ENCODE assay signal across 23 mouse cellular contexts in genomic region chr4:134293061-134293691, GRCm38 (mm10). TPM values are rescaled to one million over a fixed set of nuclear protein-coding genes. Genes with fewer than 3 reads are reported as not detected.
DNase-seq lines count a peak whose midpoint lies in the region; ATAC-seq lines count a peak whose summit lies in the region.
"Had no signal": no experiment of that assay in that cellular context is flagged by ENCODE, and none has a peak within 500 bp of the region (broad histone marks: within the 10 kb centered on the region; RNA-seq: fewer than 3 reads in every experiment).

No protein-coding gene starts in this region.

- H3K4me1 ChIP-seq in embryonic facial prominence, embryonic 13.5 days, result peaks cover 7% of the 10 kb centered on the region
- H3K4me1 ChIP-seq in embryonic facial prominence, embryonic 10.5 days, result peaks cover 14% of the 10 kb centered on the region
- peaks cover 46% of the 10 kb centered on the region for H3K4me1 ChIP-seq in heart, embryonic 15.5 days (replicated peaks)
- H3K4me1 ChIP-seq in hindbrain, embryonic 12.5 days, result peaks cover 11% of the 10 kb centered on the region

- no peaks in the 10 kb centered on the region for H3K36me3 ChIP-seq in embryonic facial prominence, embryonic 13.5 days
- H3K36me3 ChIP-seq in embryonic facial prominence, embryonic 10.5 days (replicated peaks), result no peaks in the 10 kb centered on the region
- no peaks in the 10 kb centered on the region for H3K36me3 ChIP-seq in heart, embryonic 15.5 days
- H3K36me3 ChIP-seq in hindbrain, embryonic 12.5 days, result no peaks in the 10 kb centered on the region
- H3K36me3 ChIP-seq: liver, embryonic 13.5 days; midbrain, embryonic 13.5 days had no signal

- H3K4me2 ChIP-seq in embryonic facial prominence, embryonic 13.5 days, result no peak overlapping the region
- peak overlapping the region; percentile 54 for H3K4me2 ChIP-seq in heart, embryonic 15.5 days
- no peak overlapping the region for H3K4me2 ChIP-seq in hindbrain, embryonic 12.5 days (replicated peaks)
- H3K4me2 ChIP-seq: liver, embryonic 13.5 days; midbrain, embryonic 13.5 days had no signal

- H3K27ac ChIP-seq in embryonic facial prominence, embryonic 13.5 days, result no peak overlapping the region
- no peak overlapping the region for H3K27ac ChIP-seq in embryonic facial prominence, embryonic 10.5 days (replicated peaks)
- peak overlapping the region; percentile 93 for H3K27ac ChIP-seq in heart, embryonic 15.5 days
- no peak overlapping the region for H3K27ac ChIP-seq in hindbrain, embryonic 12.5 days
- H3K27ac ChIP-seq: hindbrain, postnatal 0 days; liver, embryonic 13.5 days; midbrain, embryonic 13.5 days had no signal

- peaks cover 4% of the 10 kb centered on the region; the same call in 1 of the 2 replicates for H3K9me3 ChIP-seq in embryonic facial prominence, embryonic 13.5 days
- no peaks in the 10 kb centered on the region for H3K9me3 ChIP-seq in embryonic facial prominence, embryonic 10.5 days
- H3K9me3 ChIP-seq in heart, embryonic 15.5 days (replicated peaks), result no peaks in the 10 kb centered on the region
- H3K9me3 ChIP-seq in hindbrain, embryonic 12.5 days (replicated peaks), result no peaks in the 10 kb centered on the region
- H3K9me3 ChIP-seq: liver, embryonic 13.5 days; midbrain, embryonic 13.5 days had no signal

- WGBS in embryonic facial prominence, embryonic 13.5 days, result 75% methylated on average over 18 of the region's 18 CpGs
- 73% methylated on average over 18 of the region's 18 CpGs for WGBS in embryonic facial prominence, embryonic 10.5 days
- 33% methylated on average over 18 of the region's 18 CpGs for WGBS in heart, embryonic 15.5 days
- 72% methylated on average over 18 of the region's 18 CpGs for WGBS in hindbrain, embryonic 12.5 days

- H3K27me3 ChIP-seq in embryonic facial prominence, embryonic 13.5 days, result 0 out of 2 replicates have a peak, but pooled peaks cover 15% of the 10 kb centered on the region
- H3K27me3 ChIP-seq in embryonic facial prominence, embryonic 10.5 days (replicated peaks; ENCODE audit: low read depth, poor library complexity, severe bottlenecking), result peaks cover 11% of the 10 kb centered on the region
- H3K27me3 ChIP-seq in heart, embryonic 15.5 days, result 0 out of 2 replicates have a peak, but pooled peaks cover 5% of the 10 kb centered on the region
- H3K27me3 ChIP-seq in hindbrain, embryonic 12.5 days, result peaks cover 13% of the 10 kb centered on the region

- H3K9ac ChIP-seq in embryonic facial prominence, embryonic 13.5 days, result peak overlapping the region; percentile 46; the same call in 1 of the 2 replicates
- H3K9ac ChIP-seq in heart, embryonic 15.5 days, result peak overlapping the region; percentile 37
- no peak overlapping the region for H3K9ac ChIP-seq in hindbrain, embryonic 12.5 days
- H3K9ac ChIP-seq: liver, embryonic 13.5 days; midbrain, embryonic 13.5 days had no signal

- ATAC-seq in embryonic facial prominence, embryonic 13.5 days (ENCODE audit: insufficient number of reproducible peaks, insufficient read depth, low FRiP score, low TSS enrichment, low read depth), result no peak
- no peak for ATAC-seq in heart, embryonic 15.5 days (replicated peaks; ENCODE audit: insufficient number of reproducible peaks, insufficient read depth, low FRiP score, low read depth)
- no peak for ATAC-seq in hindbrain, embryonic 12.5 days (ENCODE audit: low FRiP score)
- ATAC-seq: hindbrain, postnatal 0 days; midbrain, embryonic 13.5 days had no signal

- no peak overlapping the region for H3K4me3 ChIP-seq in embryonic facial prominence, embryonic 13.5 days
- H3K4me3 ChIP-seq in embryonic facial prominence, embryonic 10.5 days, result no peak overlapping the region
- H3K4me3 ChIP-seq in heart, embryonic 15.5 days, result peak overlapping the region; percentile 33
- H3K4me3 ChIP-seq in hindbrain, embryonic 12.5 days, result no peak overlapping the region
- H3K4me3 ChIP-seq: liver, embryonic 13.5 days; midbrain, embryonic 13.5 days had no signal

- DNase-seq in embryonic facial prominence, embryonic 10.5 days (ENCODE audit: low spot score), result no peak
- DNase-seq in heart, postnatal 4 days, result no peak
- peak; percentile 17 for DNase-seq in thymus, postnatal 0 days (ENCODE audit: low spot score)
- DNase-seq in thymus, adult 18-20 months, result no peak
- DNase-seq in c-Kit-positive CD71-positive TER-119-positive erythroid progenitor cells, embryonic 14.5 days (ENCODE audit: low spot score), result no peak
- DNase-seq: adrenal gland, adult 8-10 months; layer of hippocampus, postnatal 36 days; liver, embryonic 13.5 days; lung, postnatal 36 days; right cerebral cortex, postnatal 4 days had no signal

RNA-seq across cellular contexts. Expression of gene Pdik1l, which starts 5.5 kb away (rescaled TPM):
- polyA plus RNA-seq in embryonic facial prominence, embryonic 13.5 days (2015; fragmentation: Nextera tagmentation; extraction: Ambion mirVana), result 23.4 and 23.8 TPM in 2 replicates
- polyA plus RNA-seq in embryonic facial prominence, embryonic 10.5 days (2016; fragmentation: Nextera tagmentation; extraction: Ambion mirVana), result 19.2 and 24.3 TPM in 2 replicates
- 11.3 and 14.3 TPM in 2 replicates for polyA plus RNA-seq in heart, embryonic 15.5 days (2015; fragmentation: Nextera tagmentation; extraction: Ambion mirVana)
- 10 to 100 TPM; 11.8 to 12.2 TPM for total RNA-seq in heart, postnatal 4 days (2021)
- polyA plus RNA-seq in thymus, postnatal 0 days (2015; fragmentation: Nextera tagmentation; extraction: Ambion mirVana), result 18.3 and 21.9 TPM in 2 replicates
- 30.8 and 32.5 TPM in 2 replicates for polyA plus RNA-seq in hindbrain, embryonic 12.5 days (2016; fragmentation: Nextera tagmentation; extraction: Ambion mirVana)

RNA-seq across cellular contexts. Expression of gene Trim63, which starts 21.7 kb away (rescaled TPM):
- 1.2 and 1.7 TPM in 2 replicates for polyA plus RNA-seq in embryonic facial prominence, embryonic 13.5 days (2015; fragmentation: Nextera tagmentation; extraction: Ambion mirVana)
- polyA plus RNA-seq in embryonic facial prominence, embryonic 10.5 days (2016; fragmentation: Nextera tagmentation; extraction: Ambion mirVana), result 0.31 and 0.34 TPM in 2 replicates
- 137 and 156 TPM in 2 replicates for polyA plus RNA-seq in heart, embryonic 15.5 days (2015; fragmentation: Nextera tagmentation; extraction: Ambion mirVana)
- 100 to 1,000 TPM; 199 to 226 TPM for total RNA-seq in heart, postnatal 4 days (2021)
- 1.1 and 1.3 TPM in 2 replicates for polyA plus RNA-seq in thymus, postnatal 0 days (2015; fragmentation: Nextera tagmentation; extraction: Ambion mirVana)
- polyA plus RNA-seq in hindbrain, embryonic 12.5 days (2016; fragmentation: Nextera tagmentation; extraction: Ambion mirVana), result 0.54 and 1.6 TPM in 2 replicates
- total RNA-seq: adrenal gland, adult 8-10 months; granulocyte monocyte progenitor cell, adult 5-6 weeks; layer of hippocampus, postnatal 36 days; MEL had no signal

RNA-seq across cellular contexts. Expression of gene Grrp1, which starts 39.3 kb away (rescaled TPM):
- 3.9 and 6.4 TPM in 2 replicates for polyA plus RNA-seq in embryonic facial prominence, embryonic 13.5 days (2015; fragmentation: Nextera tagmentation; extraction: Ambion mirVana)
- polyA plus RNA-seq in embryonic facial prominence, embryonic 10.5 days (2016; fragmentation: Nextera tagmentation; extraction: Ambion mirVana), result 7.4 and 7.9 TPM in 2 replicates
- 5.0 and 5.1 TPM in 2 replicates for polyA plus RNA-seq in heart, embryonic 15.5 days (2015; fragmentation: Nextera tagmentation; extraction: Ambion mirVana)
- 10 to 100 TPM in 1 of 2 experiments, 1 to 10 TPM in 1; 8.9 to 10.3 TPM for total RNA-seq in heart, postnatal 4 days (2021)
- polyA plus RNA-seq in thymus, postnatal 0 days (2015; fragmentation: Nextera tagmentation; extraction: Ambion mirVana), result 3.5 and 4.4 TPM in 2 replicates
- polyA plus RNA-seq in hindbrain, embryonic 12.5 days (2016; fragmentation: Nextera tagmentation; extraction: Ambion mirVana), result 8.5 and 8.9 TPM in 2 replicates
- total RNA-seq: granulocyte monocyte progenitor cell, adult 5-6 weeks; MEL had no signal
- polyA plus RNA-seq: C2C12 had no signal

RNA-seq across cellular contexts. Expression of gene Gm30191, which starts 46.4 kb away (rescaled TPM):
- not detected in 2 replicates for polyA plus RNA-seq in embryonic facial prominence, embryonic 13.5 days (2015; fragmentation: Nextera tagmentation; extraction: Ambion mirVana)
- not detected in 2 replicates for polyA plus RNA-seq in embryonic facial prominence, embryonic 10.5 days (2016; fragmentation: Nextera tagmentation; extraction: Ambion mirVana)
- polyA plus RNA-seq in heart, embryonic 15.5 days (2015; fragmentation: Nextera tagmentation; extraction: Ambion mirVana), result not detected in 2 replicates
- not detected for total RNA-seq in heart, postnatal 4 days (2021)
- polyA plus RNA-seq in thymus, postnatal 0 days (2015; fragmentation: Nextera tagmentation; extraction: Ambion mirVana), result 0.22 TPM in 1 of 2 replicates, not detected in the other
- 0.35 and 0.39 TPM in 2 replicates for polyA plus RNA-seq in hindbrain, embryonic 12.5 days (2016; fragmentation: Nextera tagmentation; extraction: Ambion mirVana)
- total RNA-seq: adrenal gland, adult 8-10 months; granulocyte monocyte progenitor cell, adult 5-6 weeks; hindbrain, postnatal 0 days; layer of hippocampus, postnatal 36 days; MEL had no signal
- polyA plus RNA-seq: C2C12; kidney, embryonic 14.5 days; large intestine, adult 2 months; limb, embryonic 11.5 days; liver, embryonic 13.5 days; midbrain, embryonic 13.5 days; neural tube, embryonic 11.5 days; urinary bladder, adult 2 months had no signal

RNA-seq across cellular contexts. Expression of gene Zfp593, which starts 47.8 kb away (rescaled TPM):
- 18.8 and 19.7 TPM in 2 replicates for polyA plus RNA-seq in embryonic facial prominence, embryonic 13.5 days (2015; fragmentation: Nextera tagmentation; extraction: Ambion mirVana)
- polyA plus RNA-seq in embryonic facial prominence, embryonic 10.5 days (2016; fragmentation: Nextera tagmentation; extraction: Ambion mirVana), result 21.0 and 21.8 TPM in 2 replicates
- 7.4 and 9.1 TPM in 2 replicates for polyA plus RNA-seq in heart, embryonic 15.5 days (2015; fragmentation: Nextera tagmentation; extraction: Ambion mirVana)
- total RNA-seq in heart, postnatal 4 days (2021), result 1 to 10 TPM; 5.8 TPM
- 27.4 and 28.3 TPM in 2 replicates for polyA plus RNA-seq in thymus, postnatal 0 days (2015; fragmentation: Nextera tagmentation; extraction: Ambion mirVana)
- 18.3 TPM in 2 replicates for polyA plus RNA-seq in hindbrain, embryonic 12.5 days (2016; fragmentation: Nextera tagmentation; extraction: Ambion mirVana)

Comparison
In these comparisons a context has a peak if more than half of its experiments do, and no peak if none do; other contexts are left out.
1. RNA of gene Trim63, which starts 21.7 kb away (polyA plus RNA-seq): 137 to 156 TPM in heart, embryonic 15.5 days; 1.1 to 1.3 TPM in thymus, postnatal 0 days, 1.2 to 1.7 TPM in embryonic facial prominence, embryonic 13.5 days, 0.54 to 1.6 TPM in hindbrain, embryonic 12.5 days and 0.31 to 0.34 TPM in embryonic facial prominence, embryonic 10.5 days; every median in the first group is over 10 times any median in the second.